Mouse (Mus musculus): Measurements from ENCODE around the gene Fbxl17. TPM values are rescaled to one million over a fixed set of nuclear protein-coding genes. Genes with fewer than 3 reads are reported as not detected.

Gene Fbxl17
- total and polyA plus RNA-seq, 3 experiments, result 5.0 to 9.7 TPM; not detected in 1

- no peak overlapping the region for H3K9ac ChIP-seq (ENCODE audit: control insufficient read depth, low read depth, low read length, poor library complexity, severe bottlenecking)
- H3K27me3 ChIP-seq (ENCODE audit: control insufficient read depth in 1 of 2, insufficient read depth in 2 of 2, low read length in 2 of 2), result no peaks in the 10 kb centered on the region
- H3K27ac ChIP-seq (ENCODE audit: control insufficient read depth, low read depth, low read length), result no peak overlapping the region
- no peaks in the 10 kb centered on the region for H3K4me1 ChIP-seq (ENCODE audit: control insufficient read depth in 1 of 2, insufficient read depth in 2 of 2, low read length in 2 of 2)
- H3K9me3 ChIP-seq (replicated peaks; ENCODE audit: insufficient read depth, low read length), result no peaks in the 10 kb centered on the region
- H3K4me3 ChIP-seq (ENCODE audit: control insufficient read depth in 1 of 2, insufficient read depth in 1 of 2, low read depth in 2 of 2, low read length in 2 of 2), result no peak overlapping the region
- H3K36me3 ChIP-seq (ENCODE audit: control insufficient read depth in 1 of 2, insufficient read depth in 2 of 2, low read length in 2 of 2), result no peaks in the 10 kb centered on the region
- DNase-seq (ENCODE audit: low read depth, low spot score), result no peak
- no peaks in the 10 kb centered on the region for H3K79me2 ChIP-seq (ENCODE audit: control insufficient read depth, insufficient read depth, low read length, poor library complexity)
- TF ChIP-seq NELFE (IDR thresholded peaks at IDR 0.05; ENCODE audit: low read depth, low read length) (no peak), BHLHE40 (IDR thresholded peaks at IDR 0.05; ENCODE audit: borderline replicate concordance, low read depth, low read length) (no peak), POLR2AphosphoS2 (IDR thresholded peaks at IDR 0.05; ENCODE audit: low read length) (no peak), USF1 (IDR thresholded peaks at IDR 0.05; ENCODE audit: low read depth, low read length) (no peak), ZKSCAN1 (IDR thresholded peaks at IDR 0.05; ENCODE audit: low read depth, low read length) (no peak), TAL1 (IDR thresholded peaks at IDR 0.05; ENCODE audit: low read length) (no peak), CHD1 (IDR thresholded peaks at IDR 0.05; ENCODE audit: low read depth, low read length) (no peak), ELF1 (IDR thresholded peaks at IDR 0.05; ENCODE audit: low read depth, low read length) (no peak), NRF1 (IDR thresholded peaks at IDR 0.05; ENCODE audit: insufficient read depth, low read depth, low read length, poor library complexity, severe bottlenecking) (no peak), ZMIZ1 (IDR thresholded peaks at IDR 0.05; ENCODE audit: low read depth, low read length) (no peak), POLR2A (IDR thresholded peaks at IDR 0.05; ENCODE audit: control insufficient read depth in 1 of 2, insufficient read depth in 1 of 2, low read depth in 1 of 2, low read length in 2 of 2, poor library complexity in 1 of 2) (no peak), MYB (IDR thresholded peaks at IDR 0.05; ENCODE audit: low read depth, low read length) (no peak), TCF12 (IDR thresholded peaks at IDR 0.05; ENCODE audit: low read depth, low read length) (no peak), USF2 (IDR thresholded peaks at IDR 0.05; ENCODE audit: borderline replicate concordance in 1 of 2, insufficient read depth in 1 of 2, low read depth in 1 of 2, low read length in 2 of 2) (no peak), UBTF (IDR thresholded peaks at IDR 0.05; ENCODE audit: borderline replicate concordance, insufficient read depth, low read depth, low read length) (no peak), EP300 (IDR thresholded peaks at IDR 0.05; ENCODE audit: low read depth in 1 of 2, low read length in 2 of 2) (no peak)
These were observed 482.1 kb downstream of the Fbxl17 start for GRCm38 (mm10) chr17:63017605-63018167.

GRCm38 (mm10) chr17:63012571-63012923 lies 487.3 kb downstream of the Fbxl17 start:
- DNase-seq (ENCODE audit: low read depth, low spot score), result no peak
- no peaks in the 10 kb centered on the region for H3K9me3 ChIP-seq (replicated peaks; ENCODE audit: insufficient read depth, low read length)
- no peaks in the 10 kb centered on the region for H3K27me3 ChIP-seq (ENCODE audit: control insufficient read depth in 1 of 2, insufficient read depth in 2 of 2, low read length in 2 of 2)
- no peak overlapping the region for H3K27ac ChIP-seq (ENCODE audit: control insufficient read depth, low read depth, low read length)
- H3K79me2 ChIP-seq (ENCODE audit: control insufficient read depth, insufficient read depth, low read length, poor library complexity), result no peaks in the 10 kb centered on the region
- H3K9ac ChIP-seq (ENCODE audit: control insufficient read depth, low read depth, low read length, poor library complexity, severe bottlenecking), result no peak overlapping the region
- TF ChIP-seq EP300 (IDR thresholded peaks at IDR 0.05; ENCODE audit: low read depth in 1 of 2, low read length in 2 of 2) (no peak), ELF1 (IDR thresholded peaks at IDR 0.05; ENCODE audit: low read depth, low read length) (no peak), POLR2AphosphoS5 (IDR thresholded peaks at IDR 0.05; ENCODE audit: borderline replicate concordance, low read depth, low read length) (no peak), ZNF384 (IDR thresholded peaks at IDR 0.05; ENCODE audit: low read depth, low read length) (no peak), TCF12 (IDR thresholded peaks at IDR 0.05; ENCODE audit: low read depth, low read length) (no peak), ZC3H11A (IDR thresholded peaks at IDR 0.05; ENCODE audit: low read depth, low read length) (no peak), UBTF (IDR thresholded peaks at IDR 0.05; ENCODE audit: borderline replicate concordance, insufficient read depth, low read depth, low read length) (no peak), NELFE (IDR thresholded peaks at IDR 0.05; ENCODE audit: low read depth, low read length) (no peak), RAD21 (IDR thresholded peaks at IDR 0.05; ENCODE audit: low read depth, low read length) (no peak), TAL1 (IDR thresholded peaks at IDR 0.05; ENCODE audit: low read length) (no peak)
- no peaks in the 10 kb centered on the region for H3K4me1 ChIP-seq (ENCODE audit: control insufficient read depth in 1 of 2, insufficient read depth in 2 of 2, low read length in 2 of 2)
- no peaks in the 10 kb centered on the region for H3K36me3 ChIP-seq (ENCODE audit: control insufficient read depth in 1 of 2, insufficient read depth in 2 of 2, low read length in 2 of 2)
- H3K4me3 ChIP-seq (ENCODE audit: control insufficient read depth in 1 of 2, insufficient read depth in 1 of 2, low read depth in 2 of 2, low read length in 2 of 2), result no peak overlapping the region

Data from MEL (cell line).